Mouse (Mus musculus) central nervous system, embryonic 14 days (tissue): Measurements from ENCODE around the gene Gm21863. TPM values are rescaled to one million over a fixed set of nuclear protein-coding genes. Genes with fewer than 3 reads are reported as not detected.

Experiments
- polyA plus RNA-seq: library from polyadenylated mRNA; depleted of rRNA; stranded (reverse); fragments of >200 nt; gene quantifications from 2 replicates; pipeline ENCODE4 v1.2.3, GENCODE M21; 2012; rRNA removed

Gene Gm21863
- not detected in 2 replicates for polyA plus RNA-seq

DNA sequence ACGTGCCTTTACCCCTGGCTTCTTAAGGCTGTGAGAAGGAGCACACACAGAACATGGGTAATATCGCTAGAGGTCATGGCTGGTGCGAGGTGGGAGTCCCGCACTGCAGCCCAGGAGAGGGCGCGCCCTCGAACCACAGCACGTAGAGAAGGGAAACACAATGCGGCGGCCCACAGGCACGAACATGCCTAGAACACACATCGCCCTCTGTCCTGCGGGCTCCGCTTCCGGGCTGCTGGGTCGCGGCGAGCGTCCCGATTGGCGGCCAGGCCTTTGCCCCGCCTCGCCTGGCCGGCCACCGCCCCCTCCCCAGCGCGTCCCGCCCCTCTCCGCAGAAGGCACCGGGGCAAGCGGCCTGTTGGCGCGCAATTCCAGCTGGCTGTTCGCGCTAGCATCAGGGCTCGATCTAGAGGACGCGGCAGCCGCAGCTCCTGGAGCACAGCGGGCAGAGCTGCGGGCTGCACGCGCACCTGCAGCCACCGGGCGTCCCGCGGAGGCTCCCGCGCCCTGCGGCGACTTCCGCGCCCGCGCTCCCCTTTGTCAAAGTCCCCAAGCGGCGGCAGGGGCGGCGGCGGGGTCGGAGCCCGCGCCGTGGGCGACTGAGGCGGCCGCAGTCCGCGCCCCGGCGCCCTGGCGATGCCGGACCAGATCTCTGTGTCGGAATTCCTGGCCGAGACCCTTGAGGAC is at the start of gene Gm21863:
TSS of gene Gm21863 (plus strand) at position 637 of the 687 bp plus-strand sequence.

